Mouse (Mus musculus) duodenum, adult 2 months (tissue): ENCODE data around the gene Gpd1. TPM values are rescaled to one million over a fixed set of nuclear protein-coding genes. Genes with fewer than 3 reads are reported as not detected.

ENCODE experiments used
- polyA plus RNA-seq: library from polyadenylated mRNA; depleted of rRNA; stranded (reverse); fragments of >200 nt; gene quantifications from 2 replicates; pipeline ENCODE4 v1.2.3, GENCODE M21; 2012; ENCODE audit warnings: low replicate concordance; rRNA removed

Gene Gpd1
- 405 and 543 TPM in 2 replicates for polyA plus RNA-seq

GRCm38 (mm10) chr15:99717386-99718334 lies at the start of gene Gpd1:
Gene Gpd1 (plus strand): TSS chr15:99717515.

DNA sequence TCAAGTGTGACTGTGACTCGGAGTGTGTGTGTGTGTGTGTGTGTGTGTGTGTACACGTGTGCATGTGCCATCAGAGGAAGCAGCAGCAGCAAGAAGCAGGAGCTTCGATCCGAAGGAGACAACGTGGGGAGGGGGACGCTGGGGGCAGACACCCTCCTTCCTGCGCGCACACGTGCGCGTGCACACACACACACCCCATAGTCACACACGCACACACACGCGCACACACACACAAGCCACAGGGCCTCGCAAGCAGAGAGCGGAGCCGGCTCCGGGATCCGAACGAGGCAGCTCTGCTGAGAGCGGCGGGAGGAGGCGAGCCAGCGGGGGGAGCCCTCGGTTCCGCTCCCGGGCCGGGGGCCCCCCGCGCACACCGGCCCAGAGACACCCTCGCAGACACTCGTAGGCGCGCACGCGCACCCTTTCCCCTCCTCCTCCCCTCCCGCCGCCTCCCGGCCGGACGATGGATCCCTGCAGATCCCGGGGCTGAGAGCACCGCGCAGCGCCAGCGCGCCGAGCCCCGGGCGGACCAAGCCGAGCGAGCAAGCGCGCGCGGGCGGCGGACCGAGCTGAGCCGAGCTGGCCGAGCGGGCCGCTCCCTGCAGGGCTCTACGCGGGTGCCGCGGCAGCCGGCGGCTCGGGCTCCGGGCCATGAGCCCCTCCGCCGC lies 47.0 kb upstream of the Gpd1 start, which contains the start of gene Asic1:
Gene Asic1, plus strand, starts transcription at position 215 of the 668 bp plus-strand sequence.

DNA sequence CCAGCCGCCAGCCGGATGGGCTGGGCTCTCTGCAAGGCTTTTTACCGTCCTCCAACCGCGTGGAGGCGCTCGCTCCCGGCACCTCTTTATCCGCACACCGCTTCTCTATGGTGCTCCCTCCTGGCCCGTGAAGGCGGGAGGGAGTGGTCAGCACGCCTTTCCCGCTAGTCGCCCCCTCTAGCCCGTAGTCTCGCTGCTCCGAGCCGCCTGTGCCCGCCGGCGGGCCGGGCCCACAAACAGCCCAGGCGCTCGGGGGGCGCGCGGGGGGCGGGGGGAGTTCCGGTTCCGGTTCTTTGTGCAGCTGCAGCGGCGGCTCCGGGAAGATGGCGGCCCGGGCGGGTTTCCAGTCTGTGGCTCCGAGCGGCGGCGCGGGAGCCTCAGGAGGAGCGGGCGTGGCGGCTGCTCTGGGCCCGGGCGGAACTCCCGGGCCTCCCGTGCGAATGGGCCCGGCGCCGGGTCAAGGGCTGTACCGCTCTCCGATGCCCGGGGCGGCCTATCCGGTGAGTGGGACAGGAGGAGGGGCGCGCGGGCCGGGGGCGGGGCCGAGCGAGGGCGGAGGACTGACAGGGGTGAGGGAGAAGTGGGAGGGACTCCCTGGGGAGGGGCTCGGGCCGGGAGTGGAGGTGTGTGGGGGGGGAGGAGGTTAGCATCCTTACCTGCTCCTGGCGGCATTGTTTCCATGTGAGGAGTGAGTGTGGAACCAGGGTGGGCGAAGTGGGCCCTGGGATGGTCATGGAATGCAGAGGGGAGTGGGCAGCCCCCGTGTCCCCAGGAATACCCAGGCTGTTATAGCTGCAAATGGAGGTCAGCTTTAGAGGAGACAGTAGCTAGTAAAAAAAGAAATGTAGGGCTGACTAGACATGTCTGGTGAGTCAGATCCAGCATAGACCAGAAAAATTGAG lies 15.1 kb upstream of the Gpd1 start, which contains the start of gene Smarcd1:
Gene Smarcd1, plus strand, starts transcription at position 131 of the 902 bp plus-strand sequence.

GRCm38 (mm10) chr15:99705440-99706048 lies 11.8 kb upstream of the Gpd1 start, which contains the start of gene Gm17349:
Gene Gm17349 (minus strand): TSS chr15:99705490.

DNA sequence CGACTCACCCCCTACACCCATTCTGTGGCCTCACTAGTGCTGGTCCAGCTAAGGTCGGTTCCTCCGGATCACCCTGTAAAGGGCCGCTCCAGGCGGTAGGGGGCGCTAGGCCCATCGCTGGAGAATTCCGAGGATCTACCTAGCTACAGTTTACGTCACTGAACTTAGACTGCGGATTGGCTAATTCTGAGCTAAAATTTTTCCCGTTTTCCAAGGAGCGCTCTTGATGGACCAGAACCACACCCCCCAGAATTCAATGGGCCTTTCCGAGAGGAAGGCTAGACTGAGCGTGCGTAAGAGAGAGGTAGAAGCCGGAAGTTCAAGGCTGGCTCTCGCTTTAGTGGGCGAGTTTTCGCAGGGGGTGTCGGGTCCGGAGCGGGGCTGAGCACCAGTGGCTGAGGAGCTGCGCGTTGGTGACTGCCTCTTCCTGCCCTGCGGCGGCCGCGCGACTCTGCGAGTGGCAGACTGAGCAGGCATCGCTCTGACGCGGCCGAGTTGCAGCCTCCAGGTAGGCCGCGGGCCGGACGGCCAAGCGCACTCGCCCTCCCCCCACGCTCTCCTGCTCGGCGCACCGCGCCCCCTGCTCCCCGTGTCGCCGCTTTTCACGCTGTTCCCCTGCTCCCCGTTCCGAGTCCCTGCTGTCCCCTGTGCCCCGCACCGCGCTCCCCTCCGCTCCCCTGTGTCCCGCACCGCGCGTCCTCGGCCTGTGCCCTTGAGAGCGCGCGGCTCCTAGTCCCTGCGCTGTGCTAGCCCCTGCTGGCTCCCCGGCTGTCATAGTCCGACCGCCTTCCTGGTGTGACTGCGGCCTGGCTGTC lies 8.2 kb downstream of the Gpd1 start, which contains the start of gene Cox14:
Gene Cox14, plus strand, starts transcription at position 278 of the 815 bp plus-strand sequence.

GRCm38 (mm10) chr15:99772881-99772924 lies 55.4 kb downstream of the Gpd1 start, which contains the start of gene Cers5:
Gene Cers5 (minus strand): TSS chr15:99772885.

Other genes starting within 250 kb of the Gpd1 start
- gene Bcdin3d, start 242.8 kb upstream of the Gpd1 start, polyA plus RNA-seq: 3.6 and 6.0 TPM in 2 replicates
- 0.84 and 1.6 TPM in 2 replicates for gene Faim2, start 189.3 kb upstream of the Gpd1 start, polyA plus RNA-seq
- 0.22 TPM in 1 of 2 replicates, not detected in the other for gene Aqp2, start 138.5 kb upstream of the Gpd1 start, polyA plus RNA-seq
- gene Aqp5, start 126.7 kb upstream of the Gpd1 start, polyA plus RNA-seq: 0.12 and 106 TPM in 2 replicates
- not detected in 2 replicates for gene Aqp6, start 116.1 kb upstream of the Gpd1 start, polyA plus RNA-seq
- gene Racgap1, start 65.9 kb upstream of the Gpd1 start, polyA plus RNA-seq: 6.3 and 9.2 TPM in 2 replicates
- 0.64 and 0.94 TPM in 2 replicates for gene Asic1, start 47.1 kb upstream of the Gpd1 start, polyA plus RNA-seq
- gene Smarcd1, start 15.4 kb upstream of the Gpd1 start, polyA plus RNA-seq: 23.8 and 25.5 TPM in 2 replicates
- gene Gm17349, start 12.0 kb upstream of the Gpd1 start, polyA plus RNA-seq: 10.4 and 13.9 TPM in 2 replicates
- 343 and 465 TPM in 2 replicates for gene Cox14, start 8.1 kb downstream of the Gpd1 start, polyA plus RNA-seq
- gene Cers5, start 55.4 kb downstream of the Gpd1 start, polyA plus RNA-seq: 4.2 and 4.4 TPM in 2 replicates
- gene Lima1, start 157.9 kb downstream of the Gpd1 start, polyA plus RNA-seq: 25.0 and 29.7 TPM in 2 replicates
- not detected in 2 replicates for gene Fam186a, start 249.5 kb downstream of the Gpd1 start, polyA plus RNA-seq